Mouse (Mus musculus) MN1 (cell line): ENCODE measurements at regions not wholly inside any gene's neighbourhood (a gene's known extent, or its start where the extent isn't known, plus 50 kb on each side); places are given as distances from the start of the nearest gene placed in this dataset.

ENCODE experiments used
- DNase-seq: peaks from one replicate; pipeline ENCODE4 v3.0.0-alpha.2; 2016; ENCODE audit warnings: low spot score

DNA sequence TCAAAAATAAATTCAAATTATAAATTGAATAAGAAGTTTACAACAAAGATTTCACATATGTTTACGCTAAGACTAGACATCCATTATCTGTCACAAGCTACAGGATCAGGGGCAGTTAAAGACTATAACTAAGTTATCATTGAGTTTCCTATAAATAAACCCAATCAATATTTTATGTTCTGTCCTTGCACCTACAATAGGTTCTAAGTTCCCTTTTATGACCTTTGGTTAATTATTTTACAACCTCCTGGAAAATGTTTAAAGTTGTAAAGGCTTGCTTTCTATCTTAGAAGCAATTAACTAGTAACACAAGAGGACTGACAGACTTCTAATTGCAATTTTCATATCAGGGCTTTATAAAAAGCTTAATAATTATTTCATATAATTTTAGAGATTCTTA is 632.7 kb downstream of the Nap1l3 start:
- DNase-seq: no peak

- peak; percentile 9 for DNase-seq
Measured at GRCm38 (mm10) chrX:121753010-121753409, 644.2 kb downstream of the Nap1l3 start.
